Mouse (Mus musculus) cortical plate, adult 2 months (tissue): ENCODE results near the gene Fgfbp3. TPM values are rescaled to one million over a fixed set of nuclear protein-coding genes. Genes with fewer than 3 reads are reported as not detected.
"Not testable (repeated sequence)": the region's sequence is repeated elsewhere in the genome, so short reads cannot be mapped to it uniquely, and the experiment has no call there.

Experiments
- H3K27ac ChIP-seq: fragments of 200-500 bp; 2 replicates; pipeline ENCODE4 v1.5.1; 2012; ENCODE audit warnings: low read length, control low read depth, inconsistent platforms; ENCODE audit not compliant: insufficient read depth
- H3K4me1 ChIP-seq: fragments of 200-500 bp; 2 replicates; pipeline ENCODE4 v1.6.1; 2011; ENCODE audit warnings: low read length; ENCODE audit not compliant: control insufficient read depth, insufficient read depth
- H3K4me3 ChIP-seq: fragments of 200-500 bp; 2 replicates; pipeline ENCODE4 v1.5.1; 2011; ENCODE audit warnings: mild to moderate bottlenecking, low read length, control low read depth; ENCODE audit not compliant: insufficient read depth
- CTCF ChIP-seq: fragments of 200-500 bp; IDR thresholded peaks from 2 replicates; pipeline ENCODE4 v1.5.1; 2011; ENCODE audit warnings: mild to moderate bottlenecking, control low read depth, low read length; ENCODE audit not compliant: insufficient read depth; ENCODE audit errors: extremely low read depth
- POLR2A ChIP-seq: fragments of 200-500 bp; IDR thresholded peaks from 2 replicates; pipeline ENCODE4 v1.6.1; 2011; ENCODE audit warnings: mild to moderate bottlenecking, low read length, control low read depth; ENCODE audit not compliant: insufficient read depth; ENCODE audit errors: extremely low read depth
- polyA plus RNA-seq: library from polyadenylated mRNA; depleted of rRNA; stranded (reverse); fragments of >200 nt; gene quantifications from 2 replicates; pipeline ENCODE4 v1.2.3, GENCODE M21; 2012; rRNA removed

Fgfbp3 gene
- polyA plus RNA-seq, result 9.2 and 10.6 TPM in 2 replicates

- no peaks in the 10 kb centered on the region for H3K4me1 ChIP-seq
- TF ChIP-seq POLR2A (no peak), CTCF (no peak)
- H3K4me3 ChIP-seq, result peak within 1 kb of the TSS; percentile 99
- H3K27ac ChIP-seq, result peak within 1 kb of the TSS; percentile 85
Measured at GRCm38 (mm10) chr19:36919466-36919865, at the start of gene Fgfbp3. Fgfbp3 (minus strand) TSS chr19:36919615.

GRCm38 (mm10) chr19:36962544-36963260, 43.3 kb upstream of the Fgfbp3 start:
- not testable (repeated sequence) for H3K4me3 ChIP-seq, H3K27ac ChIP-seq, H3K4me1 ChIP-seq

GRCm38 (mm10) chr19:36961320-36961719, 41.9 kb upstream of the Fgfbp3 start:
- TF ChIP-seq POLR2A (no peak), CTCF (no peak)
- no peaks in the 10 kb centered on the region for H3K4me1 ChIP-seq
- no peak overlapping the region for H3K4me3 ChIP-seq
- no peak overlapping the region for H3K27ac ChIP-seq

GRCm38 (mm10) chr19:36958331-36958730, 38.9 kb upstream of the Fgfbp3 start:
- no peak overlapping the region for H3K4me3 ChIP-seq
- H3K27ac ChIP-seq, result no peak overlapping the region
- TF ChIP-seq POLR2A, result no peak
- TF ChIP-seq CTCF, result no peak
- no peaks in the 10 kb centered on the region for H3K4me1 ChIP-seq

- no peak for TF ChIP-seq POLR2A
- TF ChIP-seq CTCF, result no peak
- no peak overlapping the region for H3K4me3 ChIP-seq
- no peaks in the 10 kb centered on the region for H3K4me1 ChIP-seq
- H3K27ac ChIP-seq, result no peak overlapping the region
Measured at GRCm38 (mm10) chr19:36953637-36954206, 34.3 kb upstream of the Fgfbp3 start.

GRCm38 (mm10) chr19:36940064-36940463, 20.6 kb upstream of the Fgfbp3 start:
- no peak overlapping the region for H3K4me3 ChIP-seq
- TF ChIP-seq CTCF (no peak), POLR2A (no peak)
- no peaks in the 10 kb centered on the region for H3K4me1 ChIP-seq
- H3K27ac ChIP-seq, result no peak overlapping the region

GRCm38 (mm10) chr19:36938008-36938407, 18.6 kb upstream of the Fgfbp3 start:
- TF ChIP-seq POLR2A (no peak), CTCF (no peak)
- Histone ChIP-seq H3K27ac (no peak overlapping the region), H3K4me1 (no peaks in the 10 kb centered on the region), H3K4me3 (no peak overlapping the region)

- no peak overlapping the region for H3K4me3 ChIP-seq
- no peak overlapping the region for H3K27ac ChIP-seq
- H3K4me1 ChIP-seq, result no peaks in the 10 kb centered on the region
- no peak for TF ChIP-seq POLR2A
- TF ChIP-seq CTCF, result no peak
Measured at GRCm38 (mm10) chr19:36936285-36936684, 16.9 kb upstream of the Fgfbp3 start.

GRCm38 (mm10) chr19:36932613-36933012, 13.2 kb upstream of the Fgfbp3 start:
- Histone ChIP-seq H3K27ac (no peak overlapping the region), H3K4me1 (no peaks in the 10 kb centered on the region; the same call in 1 of the 2 replicates), H3K4me3 (no peak overlapping the region)
- TF ChIP-seq CTCF (no peak), POLR2A (no peak)

- Histone ChIP-seq H3K4me3 (no peak overlapping the region), H3K4me1 (no peaks in the 10 kb centered on the region; the same call in 1 of the 2 replicates), H3K27ac (no peak overlapping the region)
- TF ChIP-seq POLR2A (no peak), CTCF (no peak)
Measured at GRCm38 (mm10) chr19:36932097-36932496, 12.7 kb upstream of the Fgfbp3 start.
